In genomic region chr2:36023291-36023690, GRCm38 (mm10) we compare ENCODE assay signal across 13 mouse cellular contexts. TPM values are rescaled to one million over a fixed set of nuclear protein-coding genes. Genes with fewer than 3 reads are reported as not detected.
A peak's percentile ranks its signal among the peaks of the same experiment; 100 is the strongest.
DNase-seq lines count a peak whose midpoint lies in the region; ATAC-seq lines count a peak whose summit lies in the region.
"Had no signal": no experiment of that assay in that cellular context is flagged by ENCODE, and none has a peak within 500 bp of the region (broad histone marks: within the 10 kb centered on the region; RNA-seq: fewer than 3 reads in every experiment).

No protein-coding gene starts in this region.

- DNase-seq in ovary, postnatal 36 days (ENCODE audit: low spot score) = peak; percentile 24
- DNase-seq in ovary, postnatal 14 days (ENCODE audit: low spot score) = no peak
- peak; percentile 85 for DNase-seq in kidney, postnatal 14 days
- no peak for DNase-seq in left cerebral cortex, postnatal 25 days (ENCODE audit: low spot score in 2 of 2)
- no peak for DNase-seq in thymus, postnatal 4 days
- no peak for DNase-seq in left cerebral cortex, adult 9 months (ENCODE audit: low spot score in 2 of 2)
- DNase-seq in thymus, postnatal 0 days (ENCODE audit: low spot score) = no peak
- DNase-seq: cerebellum, adult 9-11 months; liver, postnatal 0 days had no signal

- H3K36me3 ChIP-seq in heart, embryonic 15.5 days = no peaks in the 10 kb centered on the region
- H3K36me3 ChIP-seq: heart, embryonic 13.5 days had no signal

- H3K4me3 ChIP-seq in heart, embryonic 15.5 days = no peak overlapping the region
- H3K4me3 ChIP-seq: erythroblast, embryonic 14.5 days; heart, embryonic 13.5 days had no signal

- H3K9ac ChIP-seq in heart, embryonic 15.5 days = no peak overlapping the region
- H3K9ac ChIP-seq: heart, embryonic 13.5 days; liver, postnatal 0 days had no signal

- H3K27ac ChIP-seq in heart, embryonic 15.5 days = no peak overlapping the region
- H3K27ac ChIP-seq: heart, embryonic 13.5 days had no signal

- no peaks in the 10 kb centered on the region for H3K9me3 ChIP-seq in heart, embryonic 15.5 days (replicated peaks)
- H3K9me3 ChIP-seq: heart, embryonic 13.5 days had no signal

- 42% methylated on average over 3 of the region's 3 CpGs for WGBS in heart, embryonic 15.5 days

- intact Hi-C loops in left cerebral cortex, postnatal 25 days (cut with DNase I) = no loop called here

- peaks cover 11% of the 10 kb centered on the region for H3K4me1 ChIP-seq in heart, embryonic 15.5 days (replicated peaks)

- H3K4me2 ChIP-seq in heart, embryonic 15.5 days = no peak overlapping the region
- H3K4me2 ChIP-seq: heart, embryonic 13.5 days had no signal

- H3K27me3 ChIP-seq in heart, embryonic 15.5 days = peaks cover 4% of the 10 kb centered on the region; the same call in 1 of the 2 replicates

- peak; percentile 50; the same call in 1 of the 2 replicates for ATAC-seq in heart, embryonic 15.5 days (replicated peaks; ENCODE audit: insufficient number of reproducible peaks, insufficient read depth, low FRiP score, low read depth)
- ATAC-seq: activated CD4-positive, CD25-positive, alpha-beta regulatory T cell, adult 4 months; liver, postnatal 0 days had no signal

RNA-seq across cellular contexts. Expression of gene Ndufa8, which starts 25.9 kb away (rescaled TPM):
- 411 and 477 TPM in 2 replicates for polyA plus RNA-seq in heart, embryonic 15.5 days (2015; fragmentation: Nextera tagmentation; extraction: Ambion mirVana)
- total RNA-seq in left cerebral cortex, postnatal 25 days (2021) = 100 to 1,000 TPM; 197 to 198 TPM
- 261 and 272 TPM in 2 replicates for polyA plus RNA-seq in thymus, postnatal 0 days (2015; fragmentation: Nextera tagmentation; extraction: Ambion mirVana)

RNA-seq across cellular contexts. Expression of gene Morn5, which starts 26.0 kb away (rescaled TPM):
- polyA plus RNA-seq in heart, embryonic 15.5 days (2015; fragmentation: Nextera tagmentation; extraction: Ambion mirVana) = 0.24 and 0.34 TPM in 2 replicates
- under 1 TPM; 0.53 to 0.82 TPM for total RNA-seq in left cerebral cortex, postnatal 25 days (2021)
- polyA plus RNA-seq in thymus, postnatal 0 days (2015; fragmentation: Nextera tagmentation; extraction: Ambion mirVana) = 0.31 and 0.53 TPM in 2 replicates
- polyA plus RNA-seq: activated CD4-positive, CD25-positive, alpha-beta regulatory T cell, adult 4 months; erythroblast, embryonic 14.5 days; heart, embryonic 13.5 days; liver, postnatal 0 days had no signal

RNA-seq across cellular contexts. Expression of gene Ttll11, which starts 43.6 kb away (rescaled TPM):
- 0.94 and 1.0 TPM in 2 replicates for polyA plus RNA-seq in heart, embryonic 15.5 days (2015; fragmentation: Nextera tagmentation; extraction: Ambion mirVana)
- total RNA-seq in left cerebral cortex, postnatal 25 days (2021) = 10 to 100 TPM; 38.2 to 43.3 TPM
- 0.23 and 0.56 TPM in 2 replicates for polyA plus RNA-seq in thymus, postnatal 0 days (2015; fragmentation: Nextera tagmentation; extraction: Ambion mirVana)
- polyA plus RNA-seq: activated CD4-positive, CD25-positive, alpha-beta regulatory T cell, adult 4 months had no signal

Comparison
In these comparisons a context has a peak if more than half of its experiments do, and no peak if none do; other contexts are left out.
1. DNase-seq: peak in ovary, postnatal 36 days (single experiment) and kidney, postnatal 14 days (single experiment); none in ovary, postnatal 14 days (single experiment), left cerebral cortex, postnatal 25 days (0 of 2), thymus, postnatal 4 days (single experiment), left cerebral cortex, adult 9 months (0 of 2) and thymus, postnatal 0 days (single experiment).